Mouse (Mus musculus): ENCODE measurements around the gene Hdgfl2. TPM values are rescaled to one million over a fixed set of nuclear protein-coding genes. Genes with fewer than 3 reads are reported as not detected.
"Not testable (repeated sequence)": the region's sequence is repeated elsewhere in the genome, so short reads cannot be mapped to it uniquely, and the experiment has no call there.

Hdgfl2 gene
- total RNA-seq, 2 experiments from 2014 or later = 104 to 115 TPM

GRCm38 (mm10) chr17:56103465-56104285 lies 24.2 kb downstream of the Hdgfl2 start:
- DNase-seq (ENCODE audit: low spot score in 2 of 2) = no peak

- DNase-seq (ENCODE audit: low spot score in 2 of 2) = not testable (repeated sequence)
Measured at GRCm38 (mm10) chr17:56104821-56105220, 25.4 kb downstream of the Hdgfl2 start.

DNA sequence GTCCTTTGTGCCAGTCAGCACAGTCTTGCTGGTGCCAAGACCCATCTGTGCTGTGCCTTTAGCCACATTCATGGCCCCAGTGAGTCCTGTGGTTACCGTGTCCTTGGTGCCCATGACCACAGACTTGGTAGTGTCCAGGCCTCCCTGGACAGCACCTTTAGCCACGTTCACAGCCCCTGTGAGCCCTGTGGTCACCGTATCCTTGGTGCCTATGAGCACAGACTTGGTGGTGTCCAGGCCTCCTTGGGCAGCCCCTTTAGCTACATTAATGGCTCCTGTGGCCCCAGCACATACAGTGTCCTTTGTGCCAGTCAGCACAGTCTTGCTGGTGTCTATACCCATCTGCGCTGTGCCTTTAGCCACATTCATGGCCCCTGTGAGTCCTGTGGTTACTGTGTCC lies 27.0 kb downstream of the Hdgfl2 start:
- DNase-seq (ENCODE audit: low spot score in 2 of 2) = not testable (repeated sequence)

GRCm38 (mm10) chr17:56106981-56107380 lies 27.5 kb downstream of the Hdgfl2 start:
- no peak for DNase-seq (ENCODE audit: low spot score in 2 of 2)

DNA sequence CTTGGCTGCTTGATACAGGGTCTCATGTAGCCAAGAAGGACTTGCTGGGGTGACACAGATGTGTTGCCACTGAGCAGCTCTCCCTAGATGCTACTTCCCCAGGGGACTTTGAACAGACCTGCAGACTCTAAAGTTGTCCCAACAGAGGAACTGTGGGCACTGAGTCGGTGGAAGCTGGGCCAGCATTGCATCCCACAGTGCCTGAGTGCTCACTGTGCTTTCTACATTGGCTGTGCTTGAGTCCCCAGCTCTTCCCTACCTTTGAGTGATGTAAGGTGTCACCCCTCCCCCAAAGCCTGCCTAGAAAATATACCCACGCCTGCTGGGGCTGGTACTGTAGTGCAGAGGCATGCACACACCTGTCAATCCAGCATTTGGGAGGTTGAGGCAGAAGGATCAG lies 28.3 kb downstream of the Hdgfl2 start:
- DNase-seq (ENCODE audit: low spot score in 2 of 2) = no peak

GRCm38 (mm10) chr17:56108334-56109044 lies 29.1 kb downstream of the Hdgfl2 start:
- DNase-seq (ENCODE audit: low spot score in 2 of 2) = peak in 1 of 2 experiments; percentile 79

GRCm38 (mm10) chr17:56109219-56110051 lies 30.0 kb downstream of the Hdgfl2 start, which contains the start of gene Plin4:
Gene Plin4, minus strand, starts transcription at chr17:56109803.
- DNase-seq (ENCODE audit: low spot score in 2 of 2) = no peak

DNA sequence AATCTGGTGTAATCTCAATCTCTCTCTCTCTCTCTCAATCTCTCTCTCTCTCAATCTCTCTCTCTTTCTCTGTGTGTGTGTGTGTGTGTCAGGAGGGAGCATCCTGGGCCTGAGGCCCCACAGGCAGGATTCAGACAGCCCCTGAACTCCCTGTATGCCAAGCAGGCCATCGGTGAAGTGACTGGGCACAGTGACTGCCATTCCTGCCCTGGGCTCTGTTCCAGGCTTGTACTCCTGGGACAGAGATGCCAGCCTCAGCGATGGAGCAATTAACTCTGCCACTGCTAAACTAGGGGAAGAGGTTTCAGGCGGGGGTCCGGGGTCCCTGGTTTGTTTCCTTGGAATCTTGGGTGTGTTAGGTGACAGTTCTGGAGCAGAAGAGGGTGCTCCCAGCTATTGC lies 31.1 kb downstream of the Hdgfl2 start:
- DNase-seq (ENCODE audit: low spot score in 2 of 2) = peak in 1 of 2 experiments; percentile 60

GRCm38 (mm10) chr17:56111021-56111420 lies 31.6 kb downstream of the Hdgfl2 start:
- DNase-seq (ENCODE audit: low spot score in 2 of 2) = no peak

DNA sequence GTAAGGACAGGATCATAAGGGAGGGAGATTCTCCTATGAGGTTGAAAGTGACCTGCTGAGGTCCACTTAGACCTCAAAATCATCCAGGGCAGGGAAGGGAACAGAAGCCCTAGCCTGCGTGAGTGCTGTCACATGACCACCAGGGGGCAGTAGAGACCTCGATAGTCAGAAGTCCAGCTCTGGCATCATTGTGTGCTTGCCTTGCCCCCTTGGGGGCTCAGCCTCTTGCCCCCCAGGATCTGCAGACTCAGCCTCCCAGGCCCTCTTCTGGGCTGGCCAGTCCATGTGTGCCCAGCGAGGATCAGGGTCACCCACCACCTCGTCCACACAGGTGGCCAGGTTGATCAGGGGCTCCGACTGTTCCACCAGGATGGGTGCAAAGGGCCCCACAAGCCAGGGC lies 32.4 kb downstream of the Hdgfl2 start:
- peak in 1 of 2 experiments; percentile 74 for DNase-seq (ENCODE audit: low spot score in 2 of 2)

GRCm38 (mm10) chr17:56112743-56113142 lies 33.3 kb downstream of the Hdgfl2 start:
- no peak for DNase-seq (ENCODE audit: low spot score in 2 of 2)

GRCm38 (mm10) chr17:56116193-56116592 lies 36.8 kb downstream of the Hdgfl2 start:
- no peak for DNase-seq (ENCODE audit: low spot score in 2 of 2)

- peak in 1 of 2 experiments; percentile 42 for DNase-seq (ENCODE audit: low spot score in 2 of 2)
Measured at GRCm38 (mm10) chr17:56117251-56117710, 37.8 kb downstream of the Hdgfl2 start, which contains the start of gene Plin5. Gene Plin5, minus strand, starts transcription at chr17:56117596.

DNA sequence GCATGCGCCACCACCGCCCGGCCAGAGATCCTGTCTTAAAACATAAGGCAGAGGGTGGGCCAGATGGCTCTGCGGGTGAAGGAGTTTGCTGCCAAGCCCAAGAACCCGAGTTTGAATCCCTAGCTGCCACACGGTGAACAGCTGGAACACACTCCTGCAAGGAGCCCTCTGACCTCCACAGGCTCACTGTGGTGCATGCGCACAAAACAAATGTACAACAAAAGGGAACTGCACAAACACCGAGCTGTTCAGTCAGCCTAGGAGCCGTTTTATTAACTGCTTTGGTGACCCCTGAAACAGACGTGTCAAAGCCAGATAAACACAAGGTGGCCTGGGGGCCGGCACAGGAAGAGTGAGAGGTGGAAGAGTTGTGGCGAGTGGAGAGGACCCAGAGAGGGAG lies 40.0 kb downstream of the Hdgfl2 start:
- no peak for DNase-seq (ENCODE audit: low spot score in 2 of 2)

DNA sequence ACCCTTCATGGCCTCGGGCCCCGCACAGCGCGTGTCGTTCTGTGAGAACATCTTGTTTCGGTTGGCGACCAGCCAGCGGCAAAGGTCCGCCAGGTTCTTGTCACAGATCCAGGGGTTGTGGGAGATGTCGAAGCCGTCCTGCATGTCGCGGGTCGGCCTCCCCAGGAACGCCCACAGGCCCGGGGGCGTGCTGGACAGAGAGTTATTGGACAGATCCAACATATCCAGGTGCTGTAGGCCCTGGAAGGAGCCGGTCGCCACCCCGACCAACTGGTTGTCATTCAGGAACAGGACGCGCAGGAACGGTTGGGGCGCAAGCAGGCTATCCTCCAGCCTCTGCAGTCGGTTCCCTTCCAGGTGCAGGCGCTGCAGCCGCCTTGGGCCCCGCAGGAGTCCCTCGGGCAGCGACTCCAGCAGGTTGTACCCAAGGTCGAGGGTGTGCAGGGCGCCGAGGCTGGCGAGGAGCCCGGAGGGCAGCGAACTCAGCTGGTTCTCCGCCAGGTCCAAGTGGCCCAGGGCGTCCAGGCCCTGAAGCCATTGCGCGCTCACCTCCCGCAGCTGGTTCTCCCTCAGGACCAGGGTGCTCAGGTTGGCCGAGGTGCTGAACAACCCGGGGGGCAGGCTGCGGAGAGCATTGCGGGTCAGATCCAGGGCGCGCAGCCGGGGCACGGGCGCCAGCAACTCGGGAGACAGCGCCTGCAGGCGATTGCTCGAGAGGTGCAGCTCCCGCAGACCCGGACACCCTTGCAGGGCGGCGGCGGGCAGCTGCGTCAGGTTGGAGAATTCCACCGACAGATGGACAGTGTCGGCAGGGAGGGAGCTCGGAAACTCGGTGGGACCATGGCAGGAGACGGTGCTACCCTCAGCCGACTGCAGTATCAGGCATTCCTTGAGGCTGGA lies 40.8 kb downstream of the Hdgfl2 start:
- no peak for DNase-seq (ENCODE audit: low spot score in 2 of 2)

- no peak for DNase-seq (ENCODE audit: low spot score in 2 of 2)
Measured at GRCm38 (mm10) chr17:56121826-56122225, 42.4 kb downstream of the Hdgfl2 start, which contains the start of gene Lrg1. Gene Lrg1, minus strand, starts transcription at chr17:56122001.

DNA sequence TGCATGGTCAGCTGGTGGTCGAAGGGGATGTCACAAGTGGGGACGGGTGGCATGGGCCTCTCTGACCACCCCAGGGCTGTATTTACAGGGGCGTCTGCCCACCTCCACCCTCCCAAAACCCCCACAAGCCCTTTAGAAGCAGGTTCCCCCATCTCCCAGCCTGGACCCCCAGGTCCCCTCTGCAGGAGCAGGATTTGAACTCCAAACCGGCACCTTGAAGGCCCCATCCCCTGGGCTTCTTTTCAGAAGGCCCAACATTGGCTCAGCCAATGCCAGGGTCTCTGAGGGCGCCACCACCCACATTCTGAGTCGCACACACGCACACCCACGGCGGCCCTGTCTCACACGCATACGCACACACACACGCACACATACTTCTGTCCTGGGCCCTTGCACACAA lies 43.7 kb downstream of the Hdgfl2 start:
- no peak for DNase-seq (ENCODE audit: low spot score in 2 of 2)

DNA sequence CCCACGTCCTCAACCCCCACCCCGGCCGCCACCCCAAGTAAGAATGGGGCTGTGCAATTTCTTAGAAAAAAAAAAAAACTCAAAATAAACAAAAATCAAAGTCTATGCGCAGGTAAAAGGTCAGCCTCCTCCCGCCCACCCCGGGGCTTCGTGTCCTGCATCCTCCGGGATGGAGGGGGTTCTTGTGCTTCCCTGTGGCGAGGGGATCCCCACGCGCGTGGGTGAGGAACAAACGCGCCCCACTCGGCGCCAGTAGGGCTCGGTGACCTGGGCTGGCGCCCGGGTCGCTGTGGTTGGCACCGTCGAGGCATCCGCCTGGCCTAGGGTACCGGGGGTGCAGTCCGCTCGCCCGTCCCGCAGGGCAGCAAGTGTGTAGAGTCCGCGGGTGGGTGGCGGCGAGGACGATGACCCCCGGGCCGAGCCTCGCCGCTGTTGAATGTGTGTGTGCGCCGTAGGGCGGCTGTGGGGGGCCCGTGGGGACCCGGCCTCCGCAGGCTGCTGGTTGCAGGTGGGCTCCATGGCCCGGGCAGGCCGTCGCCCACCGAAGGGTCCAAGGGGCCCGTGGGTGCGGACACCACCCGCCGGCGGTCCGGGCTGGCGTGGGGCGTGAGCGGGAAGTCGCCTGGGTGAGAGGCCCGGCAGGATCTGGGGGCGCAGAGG lies 44.4 kb downstream of the Hdgfl2 start:
- DNase-seq (ENCODE audit: low spot score in 2 of 2) = no peak
